Mouse (Mus musculus) WW6 (cell line): ENCODE measurements around the gene Best2.
A peak's percentile ranks its signal among the peaks of the same experiment; 100 is the strongest.

ENCODE experiments used
- DNase-seq: peaks from one replicate; pipeline ENCODE4 v3.0.0-alpha.2; 2013; ENCODE audit warnings: low read depth, low spot score

Gene Best2

DNA sequence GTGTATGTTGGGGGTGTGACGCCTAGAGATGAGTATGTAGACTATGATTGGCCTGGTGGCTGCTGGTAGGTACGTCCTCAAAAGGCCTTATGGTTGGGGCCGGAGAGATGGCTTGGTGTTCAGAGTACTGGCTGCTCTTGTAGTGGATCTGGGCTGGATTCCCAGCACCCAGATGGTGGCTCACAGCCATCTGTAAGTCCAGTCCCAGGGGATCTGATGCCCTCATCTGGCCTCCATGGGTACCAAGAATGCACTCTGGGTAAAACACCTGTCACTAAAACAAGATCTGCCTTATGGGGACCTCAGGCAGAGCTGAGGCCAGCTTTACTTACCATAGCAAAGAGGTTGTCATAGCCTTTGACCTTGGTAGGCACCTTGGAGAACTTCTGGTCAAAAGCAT lies 9.5 kb upstream of the Best2 start:
- no peak for DNase-seq

DNA sequence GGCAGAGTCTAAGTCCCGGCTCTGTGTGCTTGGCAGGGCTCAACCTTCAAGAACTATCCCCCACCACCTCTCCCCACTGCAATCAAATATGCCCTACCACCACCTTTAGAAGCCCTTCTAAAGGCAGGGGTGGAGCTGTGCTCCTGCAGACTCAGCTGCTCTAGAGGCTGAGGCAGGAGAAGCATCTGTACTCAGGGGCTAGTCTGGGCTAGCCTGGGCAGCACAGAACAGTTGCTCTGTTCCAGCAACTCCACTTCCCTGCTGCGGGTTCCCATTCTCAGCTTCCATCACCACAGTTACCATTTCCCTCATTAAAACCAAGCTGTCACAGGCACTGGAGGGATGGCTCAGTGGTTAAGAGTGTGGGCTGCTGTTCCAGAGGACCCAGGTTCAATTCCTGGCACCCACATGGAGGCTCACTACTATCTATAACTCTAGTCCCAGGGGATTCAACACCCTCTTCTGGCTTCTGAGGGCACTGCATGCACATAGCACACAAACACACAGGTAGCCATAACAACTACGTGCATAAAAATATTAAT lies 7.3 kb upstream of the Best2 start:
- no peak for DNase-seq

DNA sequence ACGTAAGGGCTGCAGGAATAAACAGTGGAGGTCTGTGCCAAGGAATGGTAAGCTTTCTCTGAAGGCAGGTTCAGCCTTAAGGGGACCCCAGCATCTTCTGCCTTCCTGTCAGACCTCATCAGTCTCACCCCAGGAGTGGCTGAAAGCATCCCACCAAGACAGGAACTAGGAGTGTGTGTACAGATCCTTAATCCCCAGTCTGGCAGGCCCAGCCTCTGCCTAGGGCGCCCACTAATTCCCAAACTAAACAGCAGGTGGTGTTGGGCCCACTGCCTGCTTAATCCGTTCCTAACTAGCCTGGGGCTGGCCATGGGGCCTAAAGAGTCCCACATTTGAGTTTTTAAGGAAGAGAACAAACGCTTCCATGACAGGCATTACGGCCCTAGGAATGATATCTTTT lies 2.9 kb upstream of the Best2 start:
- DNase-seq, result no peak

GRCm38 (mm10) chr8:85016724-85017123 lies 2.4 kb upstream of the Best2 start:
- DNase-seq, result no peak

- DNase-seq, result no peak
Observed at GRCm38 (mm10) chr8:85013230-85013840, 996 bp downstream of the Best2 start.

DNA sequence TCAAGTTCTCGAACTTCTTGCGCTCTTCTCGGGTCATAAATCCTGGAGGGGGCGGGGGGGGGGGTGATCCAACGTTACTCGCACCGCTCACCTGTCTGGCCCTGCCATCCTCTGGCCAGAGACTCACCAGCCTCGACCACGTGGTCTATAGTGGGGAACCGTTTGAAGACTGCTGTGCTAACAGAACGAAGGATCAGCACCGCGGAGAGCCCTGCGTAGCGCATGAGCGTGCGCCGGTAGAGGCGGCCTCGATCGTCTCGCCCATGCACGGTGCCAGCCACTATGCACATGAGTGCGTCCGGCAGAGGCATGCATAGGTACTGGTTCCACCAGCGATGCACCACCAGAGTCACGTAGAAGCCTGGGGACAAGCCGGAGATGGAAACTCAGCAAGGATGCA lies 3.1 kb downstream of the Best2 start:
- DNase-seq, result no peak

DNA sequence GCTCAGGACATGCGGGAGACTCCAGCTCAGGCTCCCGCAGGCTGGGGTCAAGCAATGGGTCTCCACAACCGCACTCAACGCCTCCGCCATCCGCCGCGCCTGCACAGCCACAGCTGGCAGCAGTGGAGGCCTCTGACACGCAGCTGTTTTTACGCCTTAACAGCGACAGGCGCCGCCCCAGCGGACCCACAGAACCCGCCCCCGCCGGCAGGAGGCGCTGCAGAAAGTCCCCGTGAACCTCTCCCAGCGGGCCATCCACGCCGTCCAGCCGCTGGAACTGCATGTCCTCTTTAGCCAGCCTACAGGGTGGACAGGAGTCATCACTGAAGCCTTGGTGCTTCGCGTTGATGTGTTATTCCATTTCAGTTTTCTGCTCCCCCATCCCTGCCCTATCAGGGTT lies 6.6 kb downstream of the Best2 start:
- DNase-seq, result no peak

DNA sequence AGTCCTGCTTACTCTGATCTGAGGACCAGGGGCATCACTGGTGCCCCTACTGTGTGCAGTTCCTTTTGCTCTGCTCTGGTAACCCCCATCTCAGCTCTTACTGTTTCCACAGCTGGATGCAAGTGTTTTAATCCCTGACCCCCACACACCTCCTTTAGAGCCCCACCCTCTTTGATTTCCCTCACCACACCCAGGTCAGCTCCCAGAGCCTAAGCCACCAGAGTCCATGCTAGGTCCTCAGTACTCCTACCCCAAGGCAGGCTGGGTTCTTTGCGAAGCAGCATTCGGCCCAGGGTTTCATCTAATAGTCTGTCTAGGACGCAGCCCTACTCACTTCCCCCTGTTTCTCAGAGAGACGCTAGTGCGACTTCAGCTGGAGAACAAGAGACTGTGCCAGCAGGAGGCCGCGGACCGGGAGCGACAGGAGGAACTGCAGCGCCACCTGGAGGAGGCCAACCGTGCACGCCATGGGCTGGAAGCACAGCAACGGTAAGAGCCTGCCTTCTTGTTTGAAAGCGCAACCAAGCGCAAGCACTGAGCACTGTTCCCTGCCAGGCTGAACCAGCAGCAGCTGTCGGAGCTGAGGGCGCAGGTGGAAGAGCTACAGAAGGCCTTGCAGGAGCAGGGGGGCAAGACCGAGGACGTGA lies 16.6 kb downstream of the Best2 start:
- DNase-seq, result peak; percentile 95

GRCm38 (mm10) chr8:84996978-84997377 lies 17.4 kb downstream of the Best2 start:
- DNase-seq, result no peak

DNA sequence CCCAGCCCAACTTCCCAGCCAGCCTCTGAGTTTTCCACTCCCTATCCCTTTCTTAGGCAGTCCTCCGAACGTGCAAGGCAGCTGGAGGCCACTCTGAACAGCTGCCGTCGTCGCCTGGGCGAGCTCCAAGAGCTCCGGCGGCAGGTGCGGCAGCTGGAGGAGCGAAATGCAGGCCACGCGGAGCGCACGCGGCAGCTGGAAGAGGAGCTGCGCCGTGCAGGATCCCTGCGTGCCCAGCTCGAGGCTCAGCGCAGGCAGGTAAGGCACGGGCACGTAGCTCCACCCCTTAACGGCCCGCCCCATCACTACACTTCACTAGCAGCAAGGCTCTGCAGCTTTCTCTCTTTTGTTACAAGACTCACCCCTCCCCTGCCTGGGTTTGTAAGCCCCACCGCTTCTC lies 18.7 kb downstream of the Best2 start:
- no peak for DNase-seq

GRCm38 (mm10) chr8:84994375-84994774 lies 20.0 kb downstream of the Best2 start:
- DNase-seq, result no peak

GRCm38 (mm10) chr8:84990836-84991235 lies 23.5 kb downstream of the Best2 start:
- DNase-seq, result no peak

DNA sequence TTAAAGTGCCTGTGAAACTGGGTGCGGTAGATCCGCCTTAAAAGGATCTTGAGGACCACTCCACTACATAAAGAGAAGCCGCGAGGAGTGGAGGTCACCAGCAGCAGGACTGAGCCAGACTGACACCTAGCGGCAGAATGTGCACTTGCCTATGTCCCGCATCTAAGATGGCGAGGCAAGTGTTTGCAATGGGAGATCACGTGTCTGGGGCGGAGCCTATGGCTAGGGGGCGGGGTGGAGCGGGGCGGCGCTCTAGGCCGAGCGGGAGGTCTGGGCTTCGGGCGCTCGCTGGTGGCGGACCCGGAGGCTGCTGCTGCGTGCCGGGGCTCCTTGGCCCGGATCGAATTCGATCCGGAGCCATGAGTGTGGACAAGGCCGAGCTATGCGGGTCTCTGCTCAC lies 24.0 kb downstream of the Best2 start, which contains the start of gene Hook2:
Gene Hook2 (plus strand): TSS at position 255 of the 400 bp plus-strand sequence.
- peak; percentile 99 for DNase-seq

DNA sequence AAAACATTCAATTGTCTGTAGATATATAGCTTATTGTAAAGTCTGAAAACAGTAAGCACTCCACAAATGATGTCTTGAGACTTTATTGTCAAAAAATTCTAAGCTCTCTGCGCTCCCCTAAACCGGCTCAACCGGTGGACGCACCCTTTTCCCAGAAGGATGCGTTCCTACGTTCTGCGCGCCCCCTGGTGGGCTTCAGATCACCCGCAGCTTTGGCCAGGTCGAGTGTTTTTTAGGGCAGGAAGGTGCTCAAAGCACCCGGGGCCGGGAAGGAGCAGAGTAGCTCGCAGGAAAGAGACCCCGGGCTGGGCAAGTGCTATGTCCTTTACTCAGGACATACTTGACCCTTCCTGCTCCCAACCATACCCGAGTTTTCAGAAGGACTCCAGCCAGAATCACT lies 24.5 kb downstream of the Best2 start:
- DNase-seq, result no peak

DNA sequence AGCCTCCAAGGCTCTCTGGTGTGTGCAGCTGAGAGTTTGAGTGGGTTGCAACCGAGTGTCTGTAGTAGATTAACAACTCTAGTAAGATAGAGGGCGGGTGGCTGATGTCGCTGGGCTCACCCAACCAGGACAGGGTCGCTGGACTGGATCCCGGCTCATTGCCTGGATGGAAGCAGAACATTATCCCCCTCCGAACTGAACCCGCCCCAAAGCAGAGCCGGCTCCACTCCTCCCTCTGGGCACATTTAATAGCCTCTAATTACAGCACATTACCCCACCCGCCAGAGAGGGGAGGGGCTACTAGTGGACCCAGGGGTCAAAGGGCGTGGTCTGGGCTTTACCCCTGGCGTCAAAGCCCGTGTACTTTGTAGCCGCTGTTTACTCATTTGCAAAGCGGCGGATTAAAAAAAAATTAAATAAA lies 25.0 kb downstream of the Best2 start:
- DNase-seq, result no peak

GRCm38 (mm10) chr8:84987903-84988302 lies 26.4 kb downstream of the Best2 start:
- DNase-seq, result no peak

GRCm38 (mm10) chr8:84987388-84987787 lies 26.9 kb downstream of the Best2 start:
- no peak for DNase-seq

DNA sequence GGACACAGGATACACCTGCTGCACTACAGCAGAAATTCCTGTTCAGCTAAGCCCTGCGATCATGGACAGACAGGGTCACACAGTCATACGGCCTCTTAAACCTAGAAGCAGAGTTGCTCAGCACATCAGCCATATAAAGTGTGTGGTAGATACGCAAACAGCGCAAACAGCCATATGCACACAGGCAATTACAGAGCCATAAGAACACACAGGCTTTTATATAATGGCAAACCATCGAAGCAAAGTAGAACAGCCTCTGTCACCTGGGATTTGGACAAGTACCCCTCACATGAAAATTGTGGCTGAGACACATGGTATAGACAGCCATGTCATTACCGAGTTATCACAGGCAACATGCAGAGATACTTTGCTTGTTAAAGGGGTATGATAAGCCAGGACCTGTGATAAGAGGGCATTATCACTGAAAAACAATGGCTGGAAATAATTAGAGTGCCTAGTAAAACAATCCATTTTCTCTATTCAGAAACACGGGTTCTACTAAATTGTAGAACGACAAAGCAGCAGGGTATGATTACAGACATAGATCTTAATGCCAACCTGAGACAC lies 27.9 kb downstream of the Best2 start:
- no peak for DNase-seq

GRCm38 (mm10) chr8:84985684-84986378 lies 28.5 kb downstream of the Best2 start:
- no peak for DNase-seq

- no peak for DNase-seq
Observed at GRCm38 (mm10) chr8:84985049-84985683, 29.2 kb downstream of the Best2 start.

DNA sequence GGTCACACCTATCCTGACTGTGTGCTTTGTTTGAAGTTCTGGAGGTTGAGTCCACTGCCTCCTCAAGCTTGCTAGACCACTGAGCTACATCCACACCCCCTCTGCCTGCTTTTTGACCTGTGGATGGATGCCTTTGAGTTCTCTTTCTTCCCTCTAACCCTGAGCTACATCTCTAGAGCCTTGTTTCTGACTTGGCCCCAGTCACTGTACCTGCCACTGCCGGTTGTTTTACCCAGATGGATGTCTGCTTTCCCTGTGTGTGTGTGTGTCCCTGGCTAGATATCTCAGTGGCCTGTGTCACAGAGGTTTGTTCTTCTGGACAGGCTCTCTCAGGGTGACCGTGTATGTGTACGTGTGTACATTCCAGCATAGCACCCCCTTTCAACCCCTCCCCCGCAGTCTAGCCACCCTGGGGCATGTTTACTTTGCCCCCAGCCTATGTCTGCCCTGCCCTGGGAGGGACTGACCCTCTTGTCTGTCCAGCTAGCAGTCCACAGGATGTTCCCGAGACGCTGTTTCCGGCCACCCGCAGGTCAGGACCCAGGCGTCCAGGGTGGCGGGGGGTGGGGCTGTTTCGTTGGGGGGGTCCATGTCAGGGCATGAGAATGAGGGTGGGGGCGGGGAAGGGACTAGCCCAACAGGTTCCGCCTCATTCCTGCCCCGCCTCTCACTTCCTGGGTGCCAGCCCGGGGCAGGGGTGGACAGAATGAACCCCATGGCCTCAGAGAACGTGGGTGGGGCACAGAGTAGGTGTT lies 29.9 kb downstream of the Best2 start:
- DNase-seq, result no peak
